Mouse (Mus musculus): Measurements from ENCODE around the gene Gm2431.
"Not testable (repeated sequence)": the region's sequence is repeated elsewhere in the genome, so short reads cannot be mapped to it uniquely, and the experiment has no call there.

Gm2431 gene

DNA sequence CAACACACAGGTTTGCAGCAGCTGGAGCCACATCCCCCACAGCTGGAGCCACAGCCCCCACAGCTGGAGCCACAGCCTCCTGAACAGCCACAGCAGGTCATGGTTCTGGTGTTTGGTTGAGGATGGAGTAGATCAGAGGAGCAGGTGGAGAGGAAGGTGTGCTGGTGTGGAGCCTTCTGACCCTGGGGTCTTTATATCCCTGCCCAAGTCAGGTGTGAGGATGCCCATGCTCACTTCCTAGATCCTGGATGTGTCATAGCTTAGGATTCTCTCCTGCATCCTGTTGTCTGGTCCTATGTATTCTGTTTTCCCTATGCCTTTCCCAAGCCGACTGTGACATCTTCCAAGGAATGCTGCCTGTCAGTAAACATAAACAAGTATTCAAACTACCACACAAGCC lies at the start of gene Gm2431:
Gene Gm2431 (minus strand): TSS at position 101 of the 400 bp plus-strand sequence.
- not testable (repeated sequence) for DNase-seq (ENCODE audit: low spot score)

DNA sequence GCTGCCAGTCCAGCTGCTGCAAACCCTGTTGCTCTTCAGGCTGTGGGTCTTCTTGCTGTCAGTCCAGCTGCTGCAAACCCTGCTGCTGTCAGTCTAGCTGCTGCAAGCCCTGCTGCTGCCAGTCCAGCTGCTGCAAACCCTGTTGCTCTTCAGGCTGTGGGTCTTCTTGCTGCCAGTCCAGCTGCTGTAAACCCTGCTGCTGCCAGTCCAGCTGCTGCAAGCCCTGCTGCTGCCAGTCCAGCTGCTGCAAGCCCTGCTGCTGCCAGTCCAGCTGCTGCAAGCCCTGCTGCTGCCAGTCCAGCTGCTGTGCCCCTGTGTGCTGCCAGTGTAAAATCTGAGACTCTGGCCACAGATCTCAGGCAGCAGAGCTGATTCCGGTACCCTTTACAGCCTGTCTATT lies 45.8 kb upstream of the Gm2431 start:
- not testable (repeated sequence) for DNase-seq (ENCODE audit: low spot score)

DNA sequence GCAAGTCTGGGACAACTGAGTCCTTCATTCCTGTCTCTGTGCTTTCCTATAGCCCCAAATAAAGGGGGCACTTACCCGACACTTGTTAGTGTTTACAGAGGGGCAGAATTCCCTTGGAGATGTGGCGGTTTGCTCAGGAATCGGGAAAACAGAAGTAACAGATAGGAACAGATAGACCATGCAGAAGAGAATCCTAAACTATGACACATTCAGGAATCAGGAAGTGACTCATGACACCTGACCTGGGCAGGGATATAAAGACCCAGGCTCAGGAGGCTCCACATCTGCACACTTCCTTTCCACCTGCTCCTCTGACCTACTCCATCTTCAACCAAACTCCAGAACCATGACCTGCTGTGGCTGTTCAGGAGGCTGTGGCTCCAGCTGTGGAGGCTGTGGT lies 45.1 kb upstream of the Gm2431 start, which contains the start of gene Krtap5-4:
Gene Krtap5-4 (plus strand): TSS at position 301 of the 400 bp plus-strand sequence.
- DNase-seq (ENCODE audit: low spot score) = no peak

DNA sequence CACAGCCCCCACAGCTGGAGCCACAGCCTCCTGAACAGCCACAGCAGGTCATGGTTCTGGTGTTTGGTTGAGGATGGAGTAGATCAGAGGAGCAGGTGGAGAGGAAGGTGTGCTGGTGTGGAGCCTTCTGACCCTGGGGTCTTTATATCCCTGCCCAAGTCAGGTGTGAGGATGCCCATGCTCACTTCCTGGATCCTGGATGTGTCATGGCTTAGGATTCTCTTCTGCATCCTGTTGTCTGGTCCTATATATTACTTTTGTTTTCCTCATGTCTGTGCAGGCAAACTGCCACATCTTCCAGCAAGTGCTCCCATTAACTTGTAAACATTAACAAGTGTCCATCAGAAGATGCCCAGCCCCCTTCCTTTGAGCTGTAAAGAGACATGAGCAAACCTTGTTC lies 38.9 kb upstream of the Gm2431 start, which contains the start of gene Krtap5-1:
Gene Krtap5-1 (minus strand): TSS at position 101 of the 400 bp plus-strand sequence.
- DNase-seq (ENCODE audit: low spot score) = not testable (repeated sequence)

DNA sequence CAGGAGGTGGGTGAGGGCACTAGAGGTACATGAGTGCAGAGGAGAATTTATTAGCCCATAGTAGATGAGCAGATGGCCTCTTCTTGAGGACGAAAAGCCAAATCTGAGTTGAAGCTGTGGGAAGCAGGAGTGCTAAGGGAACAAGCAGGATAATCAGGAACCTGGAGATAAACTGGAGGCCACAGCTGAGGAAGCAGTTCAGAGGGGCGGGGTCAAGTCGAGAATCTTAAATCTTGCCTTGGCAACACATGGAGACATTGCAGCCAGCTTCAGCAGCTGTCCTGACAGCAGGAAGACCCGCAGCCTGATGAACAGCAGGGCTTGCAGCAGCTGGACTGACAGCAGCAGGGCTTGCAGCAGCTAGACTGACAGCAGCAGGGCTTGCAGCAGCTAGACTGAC lies 38.0 kb upstream of the Gm2431 start:
- not testable (repeated sequence) for DNase-seq (ENCODE audit: low spot score)

DNA sequence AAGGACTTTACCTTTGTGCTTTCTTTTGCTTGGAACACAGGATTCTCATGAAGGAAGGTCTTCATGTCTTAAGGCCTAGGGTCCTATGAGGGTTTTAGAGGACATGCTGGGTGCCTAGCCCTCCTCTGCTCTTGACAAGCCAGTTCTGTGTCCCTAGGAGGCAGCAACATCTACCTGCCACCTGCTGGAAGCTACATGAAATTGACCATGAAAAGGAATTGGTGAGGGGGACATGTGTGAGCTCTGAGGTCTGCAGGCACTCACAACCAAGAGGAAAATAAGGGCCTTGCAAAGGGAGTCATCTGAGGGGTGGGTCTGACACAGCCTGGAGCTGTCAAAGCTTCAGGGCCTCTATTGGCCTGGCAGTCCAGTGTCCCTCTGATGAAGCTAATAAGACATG lies 37.3 kb upstream of the Gm2431 start:
- no peak for DNase-seq (ENCODE audit: low spot score)

DNA sequence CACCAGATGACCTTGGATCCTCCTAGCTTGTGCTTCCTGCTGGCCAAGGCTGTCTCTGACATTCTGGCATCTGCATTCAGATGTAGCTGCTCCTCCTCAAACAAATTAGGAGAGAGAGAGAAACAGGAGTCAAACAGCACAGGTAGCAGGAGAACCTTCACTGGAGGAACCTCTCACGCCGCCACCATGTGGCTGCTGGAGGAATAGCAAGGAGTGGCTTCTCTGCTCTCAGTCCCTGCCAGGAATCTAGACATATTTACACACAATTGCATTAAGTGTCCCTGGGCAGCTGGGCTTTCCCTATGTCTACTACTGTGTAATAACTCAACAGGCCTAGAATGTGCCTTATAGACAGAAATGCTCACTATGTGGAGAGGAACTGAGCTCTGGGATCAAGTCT lies 35.7 kb upstream of the Gm2431 start:
- peak; percentile 74 for DNase-seq (ENCODE audit: low spot score)

DNA sequence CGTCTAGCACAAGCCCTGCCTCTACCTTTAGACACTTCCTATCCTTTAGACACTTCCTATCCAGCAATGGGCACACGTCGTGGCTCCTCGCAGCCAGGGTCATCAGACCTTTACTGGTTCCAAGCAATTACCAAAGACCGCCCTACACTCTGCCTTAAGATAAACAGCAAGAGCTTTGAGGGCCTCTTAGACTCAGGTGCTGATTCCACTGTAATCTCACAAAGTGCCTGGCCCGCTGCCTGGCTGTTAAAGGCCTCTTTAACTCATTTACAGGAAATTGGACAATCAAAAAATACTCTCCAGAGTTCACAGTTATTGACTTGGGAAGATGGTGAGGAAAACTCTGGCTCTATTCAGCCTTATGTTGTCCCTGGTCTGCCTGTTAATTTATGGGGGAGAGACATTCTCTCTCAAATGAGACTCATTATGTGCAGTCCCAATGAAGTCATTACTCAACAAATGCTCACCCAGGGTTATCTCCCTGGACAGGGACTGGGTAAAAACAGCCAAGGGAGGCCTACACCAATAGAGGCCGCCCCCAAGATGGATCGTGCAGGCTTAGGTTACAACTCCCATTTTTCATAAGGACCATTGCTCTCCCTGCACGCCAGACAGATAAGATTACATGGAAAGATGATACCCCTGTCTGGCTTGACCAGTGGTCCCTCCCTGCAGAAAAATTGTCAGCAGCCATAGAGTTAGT lies 27.9 kb upstream of the Gm2431 start:
- DNase-seq (ENCODE audit: low spot score) = not testable (repeated sequence)

DNA sequence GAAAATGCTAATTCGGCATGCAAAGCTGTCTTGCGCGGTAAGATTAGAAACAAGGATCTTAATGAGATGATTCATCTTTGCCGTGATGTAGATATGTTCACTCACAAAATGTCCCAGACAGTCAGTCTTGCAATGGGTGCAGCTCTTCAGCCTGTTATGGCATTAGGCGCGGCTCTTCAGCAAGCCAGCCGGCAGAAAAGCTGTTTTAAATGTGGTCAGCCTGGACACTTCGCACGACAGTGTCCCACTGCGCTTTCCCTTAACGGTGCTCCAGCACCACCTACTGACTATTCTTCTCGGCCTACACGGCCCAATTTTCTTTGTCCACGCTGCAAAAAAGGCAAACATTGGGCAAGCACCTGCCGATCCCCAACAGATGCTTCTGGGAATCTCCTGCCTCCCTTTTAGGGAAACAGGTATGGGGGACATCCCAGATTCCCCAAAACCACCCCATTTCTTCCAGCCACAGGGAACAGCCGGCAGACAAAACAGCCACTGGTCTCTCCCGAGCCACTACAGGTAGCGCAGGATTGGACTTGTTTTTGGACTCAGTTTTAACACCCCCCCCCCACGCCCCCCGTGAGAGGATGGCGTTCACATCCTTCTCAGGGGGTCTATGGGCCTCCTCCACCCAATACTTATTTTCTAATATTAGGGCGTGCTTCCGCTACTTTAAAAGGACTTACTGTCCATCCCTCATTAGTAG lies 27.1 kb upstream of the Gm2431 start:
- peak; percentile 64 for DNase-seq (ENCODE audit: low spot score)

DNA sequence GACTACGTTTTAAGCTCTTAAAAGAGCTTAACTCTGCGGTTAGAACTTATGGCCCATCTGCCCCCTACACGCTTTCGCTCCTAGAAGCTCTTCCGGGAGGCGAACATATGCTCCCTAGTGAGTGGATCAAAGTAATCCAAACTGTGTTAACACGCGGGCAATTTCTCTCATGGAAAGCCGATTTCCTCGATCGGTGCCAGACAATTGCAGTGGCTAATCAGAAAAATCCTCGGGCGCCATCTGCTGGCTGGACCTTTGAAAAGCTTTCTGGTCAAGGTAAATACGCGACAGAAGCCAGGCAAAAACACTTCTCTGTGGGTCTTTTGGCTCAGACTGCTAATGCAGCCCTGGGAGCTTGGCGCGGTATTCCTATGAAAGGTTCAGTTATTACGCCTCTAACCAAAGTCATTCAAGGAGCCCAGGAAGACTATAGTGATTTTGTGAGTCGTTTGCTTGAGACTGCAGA lies 26.5 kb upstream of the Gm2431 start:
- DNase-seq (ENCODE audit: low spot score) = peak; percentile 100

DNA sequence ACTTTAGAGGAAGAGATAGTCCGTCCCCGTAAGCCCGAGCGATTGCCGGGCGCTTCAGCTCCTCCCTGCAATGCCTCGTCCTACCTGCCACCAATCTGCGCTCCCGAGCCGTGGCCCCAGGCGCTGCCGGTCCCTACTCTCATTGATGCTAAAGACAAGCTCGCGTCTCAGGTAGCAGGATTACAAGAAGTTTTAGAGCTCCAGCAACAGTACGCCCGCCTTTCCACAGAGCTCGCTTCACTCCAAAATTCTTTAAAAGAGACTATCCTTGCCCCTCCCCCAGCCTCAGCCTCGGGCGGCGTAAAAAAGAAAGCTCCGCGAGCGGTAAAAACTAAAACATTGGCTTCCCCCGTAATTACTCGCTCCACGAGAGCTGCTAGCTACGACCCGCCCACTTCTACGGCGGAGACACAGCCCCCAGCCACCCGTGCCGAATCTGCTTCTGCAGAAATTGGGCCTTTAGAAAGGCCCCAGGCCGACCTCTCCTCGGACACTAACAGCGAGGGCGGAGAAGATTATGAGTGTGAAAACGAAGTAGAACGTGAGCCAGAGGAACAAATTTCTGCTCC lies 26.0 kb upstream of the Gm2431 start:
- DNase-seq (ENCODE audit: low spot score) = peak; percentile 73

DNA sequence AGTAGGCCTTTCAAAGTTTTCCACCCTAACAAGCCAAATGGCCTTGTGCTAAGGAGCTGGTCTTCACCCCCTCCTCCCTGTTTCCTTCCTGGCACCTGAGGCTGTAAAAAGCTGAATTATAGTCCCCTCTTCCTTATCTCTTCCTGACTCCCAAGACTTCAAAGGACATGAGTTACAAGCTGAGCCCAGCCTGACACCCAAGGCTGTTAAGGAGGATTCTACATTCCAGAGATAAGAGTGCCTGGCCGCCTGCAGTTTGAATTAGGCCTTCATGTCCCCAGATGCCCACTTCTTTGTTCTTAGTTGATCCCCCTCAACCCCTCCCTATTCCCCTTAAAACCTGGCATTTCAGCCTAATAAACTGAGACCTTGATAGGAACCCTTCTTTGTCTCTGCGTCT lies 24.7 kb upstream of the Gm2431 start:
- DNase-seq (ENCODE audit: low spot score) = not testable (repeated sequence)

DNA sequence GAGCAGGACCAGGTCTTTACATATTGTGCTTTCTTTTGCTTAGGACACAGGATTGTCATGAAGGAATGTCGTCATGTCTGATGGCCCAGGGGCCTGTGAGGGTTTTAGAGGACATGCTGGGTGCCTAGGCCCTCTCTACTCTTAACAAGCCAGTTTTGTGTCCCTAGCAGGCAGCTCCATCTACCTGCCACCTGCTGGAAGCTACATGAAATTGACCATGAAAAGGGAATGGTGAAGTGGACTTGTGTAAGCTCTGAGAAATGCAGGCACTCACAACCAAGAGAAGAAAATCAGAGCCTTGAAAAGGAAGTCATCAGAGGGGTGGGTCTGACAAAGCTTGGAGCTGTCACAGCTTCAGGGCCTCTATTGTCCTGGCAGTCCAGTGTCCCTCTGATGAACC lies 21.1 kb upstream of the Gm2431 start:
- not testable (repeated sequence) for DNase-seq (ENCODE audit: low spot score)

DNA sequence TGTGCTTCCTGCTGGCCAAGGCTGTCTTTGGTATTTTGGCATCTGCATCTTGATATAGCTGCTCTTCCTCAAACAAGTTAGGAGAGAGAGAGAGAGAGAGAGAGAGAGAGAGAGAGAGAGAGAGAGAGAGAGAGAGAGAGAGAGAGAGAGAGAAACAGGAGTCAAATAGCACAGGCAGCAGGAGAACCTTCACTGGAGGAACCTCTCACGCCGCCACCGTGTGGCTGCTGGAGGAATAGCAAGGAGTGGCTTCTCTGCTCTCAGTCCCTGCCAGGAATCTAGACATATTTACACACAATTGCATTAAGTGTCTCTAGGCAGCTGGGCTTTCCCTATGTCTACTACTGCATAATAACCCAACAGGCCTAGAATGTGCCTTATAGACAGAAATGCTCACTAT lies 20.0 kb upstream of the Gm2431 start:
- DNase-seq (ENCODE audit: low spot score) = peak; percentile 86

DNA sequence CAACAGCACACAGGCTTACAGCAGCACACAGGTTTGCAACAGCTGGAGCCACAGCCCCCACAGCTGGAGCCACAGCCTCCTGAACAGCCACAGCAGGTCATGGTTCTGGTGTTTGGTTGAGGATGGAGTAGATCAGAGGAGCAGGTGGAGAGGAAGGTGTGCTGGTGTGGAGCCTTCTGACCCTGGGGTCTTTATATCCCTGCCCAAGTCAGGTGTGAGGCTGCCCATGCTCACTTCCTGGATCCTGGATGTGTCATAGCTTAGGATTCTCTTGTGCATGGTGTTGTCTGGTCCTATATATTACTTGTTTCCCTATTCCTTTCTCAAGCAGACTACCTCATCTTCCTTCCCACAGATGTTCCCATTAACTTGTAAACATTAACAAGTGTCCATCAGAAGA lies 16.1 kb upstream of the Gm2431 start, which contains the start of gene Gm4559:
Gene Gm4559 (minus strand): TSS at position 101 of the 400 bp plus-strand sequence.
- DNase-seq (ENCODE audit: low spot score) = not testable (repeated sequence)

DNA sequence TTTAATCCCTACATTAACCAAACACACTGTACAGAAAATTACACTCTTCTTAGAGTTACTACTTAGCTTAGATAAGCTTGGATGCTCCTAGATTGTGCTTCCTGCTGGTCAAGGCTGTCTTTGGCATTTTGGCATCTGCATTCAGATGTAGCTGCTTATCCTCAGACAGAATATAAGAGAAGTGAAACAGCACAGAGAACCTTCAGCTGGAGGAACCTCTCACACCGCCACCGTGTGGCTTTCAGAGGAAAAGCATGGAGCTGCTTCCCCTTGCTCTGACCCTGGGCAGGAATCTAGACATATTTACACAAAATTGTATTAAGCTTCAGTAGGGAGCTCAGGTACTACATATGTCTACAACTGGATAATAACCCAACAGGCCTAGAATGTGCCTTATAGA lies 2.6 kb downstream of the Gm2431 start:
- DNase-seq (ENCODE audit: low spot score) = peak; percentile 77

DNA sequence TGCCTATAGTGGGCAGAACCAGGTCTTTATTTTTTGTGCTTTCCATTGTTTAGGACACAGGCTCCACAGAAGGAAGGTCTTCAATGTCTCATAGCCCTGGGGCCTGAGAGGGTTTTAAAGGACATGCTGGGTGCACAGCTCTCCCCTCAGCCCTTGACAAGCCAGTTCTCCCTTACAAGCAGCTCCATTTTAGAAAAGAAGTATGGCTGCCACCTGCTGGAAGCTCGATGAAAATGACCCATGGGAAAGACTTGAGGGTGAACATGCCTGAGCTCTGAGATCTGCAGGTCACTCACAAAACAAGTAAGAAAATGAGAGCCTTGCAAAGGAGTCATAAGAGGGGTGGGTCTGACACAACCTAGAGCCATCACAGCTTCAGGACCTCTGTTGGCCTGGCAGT lies 8.3 kb downstream of the Gm2431 start:
- DNase-seq (ENCODE audit: low spot score) = peak; percentile 77

DNA sequence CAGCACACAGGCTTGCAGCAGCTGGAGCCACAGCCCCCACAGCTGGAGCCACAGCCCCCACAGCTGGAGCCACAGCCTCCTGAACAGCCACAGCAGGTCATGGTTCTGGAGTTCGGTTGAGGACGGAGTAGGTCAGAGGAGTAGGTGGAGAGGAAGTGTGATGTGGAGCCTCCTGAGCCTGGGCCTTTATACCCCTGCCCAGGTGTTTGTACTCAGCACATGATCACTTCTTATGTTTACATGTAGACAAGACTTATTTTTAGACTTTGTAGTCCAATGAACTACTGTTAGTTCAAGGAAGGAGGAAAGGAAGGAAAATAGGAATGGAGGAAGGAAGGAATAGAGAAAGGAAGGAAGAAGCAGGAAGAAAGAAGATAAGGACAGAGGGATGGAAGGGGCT lies 17.2 kb downstream of the Gm2431 start, which contains the start of gene Gm40460:
Gene Gm40460 (minus strand): TSS at position 101 of the 400 bp plus-strand sequence.
- DNase-seq (ENCODE audit: low spot score) = no peak

DNA sequence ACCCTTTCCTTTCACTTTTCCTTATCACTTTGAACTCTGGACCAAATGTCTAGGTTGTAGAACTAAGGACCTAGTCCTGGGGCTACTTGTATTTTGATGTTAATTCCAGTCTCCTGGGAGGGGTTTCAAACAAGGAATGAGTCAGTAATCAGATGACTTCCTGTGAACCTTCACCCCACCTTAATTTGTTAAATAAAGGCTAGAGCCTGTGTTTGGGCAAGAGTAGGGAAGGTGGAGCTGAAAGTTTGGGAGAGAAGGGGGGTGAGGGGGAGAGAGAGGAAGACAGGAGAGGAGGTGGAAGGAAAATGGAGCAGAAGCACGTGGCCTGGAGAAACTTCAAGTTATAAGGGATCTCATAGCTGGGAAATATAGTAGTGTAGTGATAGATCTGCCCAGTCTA lies 26.6 kb downstream of the Gm2431 start:
- no peak for DNase-seq (ENCODE audit: low spot score)

DNA sequence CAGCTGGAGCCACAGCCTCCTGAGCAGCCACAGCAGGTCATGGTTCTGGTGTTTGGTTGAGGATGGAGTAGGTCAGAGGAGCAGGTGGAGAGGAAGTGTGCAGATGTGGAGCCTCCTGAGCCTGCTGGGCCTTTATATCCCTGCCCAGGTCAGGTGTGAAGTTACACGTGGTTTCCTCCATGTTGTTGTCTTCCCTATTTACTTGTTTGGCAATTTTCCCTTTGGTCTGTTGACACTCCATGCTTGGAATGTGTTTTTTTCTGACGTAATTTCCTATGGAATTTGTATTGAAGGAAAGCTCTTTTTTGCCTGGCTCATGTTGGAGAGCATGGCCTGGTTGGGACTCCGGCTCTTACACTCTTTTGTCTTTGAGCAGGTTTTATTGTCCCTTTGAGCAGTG lies 28.3 kb downstream of the Gm2431 start, which contains the start of gene Krtap5-5:
Gene Krtap5-5 (minus strand): TSS at position 101 of the 400 bp plus-strand sequence.
- DNase-seq (ENCODE audit: low spot score) = not testable (repeated sequence)

DNA sequence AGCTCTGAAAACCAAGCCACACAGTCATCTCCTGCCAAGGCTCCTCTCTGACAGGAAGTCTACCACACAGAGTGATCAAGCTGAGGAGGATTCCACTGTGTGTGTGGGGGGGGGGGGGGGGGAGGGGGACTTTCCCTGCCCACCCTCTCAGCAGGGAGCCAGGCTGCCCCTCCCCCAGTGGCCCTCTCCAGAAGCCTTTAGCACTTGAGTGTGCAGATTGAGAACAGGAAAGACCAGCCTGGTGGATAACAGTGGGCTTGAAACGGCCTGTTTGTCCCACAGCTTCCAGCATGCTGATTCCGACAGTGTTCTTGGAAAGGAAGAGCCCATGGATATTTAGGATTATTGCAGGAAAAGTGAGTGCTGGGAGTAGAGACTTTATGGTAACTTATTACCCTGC lies 33.6 kb downstream of the Gm2431 start:
- DNase-seq (ENCODE audit: low spot score) = no peak

DNA sequence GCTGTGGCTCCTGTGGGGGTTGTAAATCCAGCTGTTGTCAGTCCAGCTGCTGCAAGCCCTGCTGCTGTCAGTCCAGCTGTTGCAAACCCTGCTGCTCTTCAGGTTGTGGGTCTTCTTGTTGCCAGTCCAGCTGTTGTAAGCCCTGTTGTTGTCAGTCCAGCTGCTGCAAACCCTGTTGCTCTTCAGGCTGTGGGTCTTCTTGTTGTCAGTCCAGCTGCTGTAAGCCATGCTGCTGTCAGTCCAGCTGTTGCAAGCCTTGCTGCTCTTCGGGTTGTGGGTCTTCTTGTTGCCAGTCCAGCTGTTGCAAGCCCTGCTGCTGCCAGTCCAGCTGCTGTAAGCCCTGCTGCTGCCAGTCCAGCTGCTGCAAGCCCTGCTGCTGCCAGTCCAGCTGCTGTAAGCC lies 46.0 kb downstream of the Gm2431 start:
- not testable (repeated sequence) for DNase-seq (ENCODE audit: low spot score)

DNA sequence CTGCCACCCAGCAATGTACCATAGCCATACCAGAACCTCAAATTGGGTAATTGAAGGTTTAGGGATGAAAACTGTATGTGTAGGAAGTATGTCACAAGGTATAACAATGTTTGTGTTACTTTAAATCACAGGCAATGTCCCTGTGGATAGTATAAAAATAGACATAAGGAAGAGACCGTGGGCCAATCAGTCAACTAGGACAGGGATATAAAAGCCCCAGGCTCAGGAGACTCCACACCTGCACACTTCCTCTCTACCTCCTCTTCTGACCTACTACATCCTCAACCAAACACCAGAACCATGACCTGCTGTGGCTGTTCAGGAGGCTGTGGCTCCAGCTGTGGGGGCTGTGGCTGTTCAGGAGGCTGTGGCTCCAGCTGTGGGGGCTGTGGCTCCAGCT lies 46.6 kb downstream of the Gm2431 start, which contains the start of gene Gm7579:
Gene Gm7579 (plus strand): TSS at position 301 of the 400 bp plus-strand sequence.
- no peak for DNase-seq (ENCODE audit: low spot score)
